In the genomic region with DNA sequence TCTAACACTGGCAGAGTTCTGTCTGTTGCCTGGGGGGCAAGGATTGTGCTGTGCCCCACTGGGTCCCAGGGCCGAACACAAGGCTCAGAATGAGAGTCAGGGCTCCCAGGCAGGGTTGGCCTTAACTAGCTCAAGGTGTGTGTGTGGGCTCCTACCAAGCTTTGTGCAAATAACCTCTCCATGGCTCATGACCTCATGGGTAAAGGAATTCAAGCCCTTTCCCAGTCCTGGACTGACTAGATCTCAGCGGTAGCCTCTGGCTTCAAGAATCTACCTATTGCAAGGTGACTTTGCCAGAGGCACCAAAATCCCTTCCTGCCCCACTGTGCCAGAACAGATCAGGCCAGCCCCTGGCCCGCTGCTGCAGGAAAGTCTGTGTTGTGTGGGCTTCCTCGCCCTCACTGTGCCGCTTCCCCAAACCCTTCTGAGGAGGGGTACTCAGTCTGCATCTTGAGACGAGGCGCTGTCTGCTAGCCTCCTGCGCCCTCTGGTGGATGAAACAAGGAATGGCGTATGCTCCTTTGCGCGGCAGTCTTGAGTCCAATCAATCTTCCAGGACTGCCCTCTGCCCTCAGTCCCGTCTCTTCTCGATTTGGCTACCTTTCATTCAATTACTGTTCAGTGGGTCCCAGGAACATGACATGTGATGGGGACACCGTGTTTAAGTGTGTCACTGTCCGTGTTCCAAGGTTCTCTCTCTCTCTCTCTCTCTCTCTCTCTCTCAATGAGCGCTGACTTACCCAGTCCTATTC, we compare ENCODE assay signal across 8 mouse cellular contexts. TPM values are rescaled to one million over a fixed set of nuclear protein-coding genes. Genes with fewer than 3 reads are reported as not detected.
DNase-seq lines count a peak whose midpoint lies in the region; ATAC-seq and TF ChIP-seq lines count a peak whose summit lies in the region.

No protein-coding gene starts in this region.

- dilution Hi-C loops in CH12.LX (cut with MboI; ENCODE audit: extremely low pct_ligation_motif_present, extremely low pct_unique_long_range_greater_than_20kb, low sequenced_read_pairs): loop anchor here (25.0 kb wide), 1 partner anchor 165 kb away; a partner anchor contains a TSS

- no peak for TF ChIP-seq POLR2A in CH12.LX (IDR thresholded peaks at IDR 0.05; ENCODE audit: low read depth, low read length)
- TF ChIP-seq POLR2A in bone marrow, adult 2 months (IDR thresholded peaks at IDR 0.05; ENCODE audit: borderline replicate concordance, control insufficient read depth, low read depth, low read length): no peak

- peak; percentile 96 for TF ChIP-seq RAD21 in CH12.LX (IDR thresholded peaks at IDR 0.05; ENCODE audit: low read depth, low read length)

- ATAC-seq in embryonic facial prominence, embryonic 12.5 days (ENCODE audit: insufficient number of reproducible peaks, insufficient read depth, low FRiP score, low TSS enrichment): peak; percentile 73; the same call in 1 of the 2 replicates
- ATAC-seq in heart, postnatal 0 days (ENCODE audit: insufficient read depth, low read depth): 0 out of 2 replicates have a peak, but pooled peaks have one; percentile 28
- ATAC-seq in lung, postnatal 0 days: peak; percentile 49

- H3K4me3 ChIP-seq in CH12.LX (replicated peaks in 1 of 3; ENCODE audit: low read depth in 2 of 3, low read length in 2 of 3, poor library complexity in 1 of 3): no peak overlapping the region
- H3K4me3 ChIP-seq in bone marrow, adult 2 months (replicated peaks; ENCODE audit: control insufficient read depth, low read depth, low read length): no peak overlapping the region
- no peak overlapping the region for H3K4me3 ChIP-seq in embryonic facial prominence, embryonic 12.5 days
- H3K4me3 ChIP-seq in heart, postnatal 0 days (ENCODE audit: low read depth, low read length): no peak overlapping the region
- no peak overlapping the region for H3K4me3 ChIP-seq in lung, postnatal 0 days (ENCODE audit: low read depth, low read length)

- TF ChIP-seq EP300 in CH12.LX (IDR thresholded peaks at IDR 0.05; ENCODE audit: low read length): no peak
- no peak for TF ChIP-seq EP300 in heart, postnatal 0 days (IDR thresholded peaks at IDR 0.05; ENCODE audit: low read depth)
- TF ChIP-seq EP300 in lung, postnatal 0 days (IDR thresholded peaks at IDR 0.05): no peak

- no peak overlapping the region for H3K9ac ChIP-seq in CH12.LX (ENCODE audit: insufficient read depth, low read depth)
- 0 out of 2 replicates have a peak overlapping the region, but pooled peaks have one; percentile 12 for H3K9ac ChIP-seq in embryonic facial prominence, embryonic 12.5 days
- H3K9ac ChIP-seq in heart, postnatal 0 days (replicated peaks; ENCODE audit: low read depth, low read length): no peak overlapping the region
- H3K9ac ChIP-seq in lung, postnatal 0 days (replicated peaks; ENCODE audit: low read depth): no peak overlapping the region

- peaks cover 34% of the 10 kb centered on the region for H3K27me3 ChIP-seq in CH12.LX (replicated peaks)
- no peaks in the 10 kb centered on the region for H3K27me3 ChIP-seq in embryonic facial prominence, embryonic 12.5 days
- peaks cover 19% of the 10 kb centered on the region; the same call in 1 of the 2 replicates for H3K27me3 ChIP-seq in heart, postnatal 0 days (ENCODE audit: control insufficient read depth, insufficient read depth, low read length)
- no peaks in the 10 kb centered on the region for H3K27me3 ChIP-seq in lung, postnatal 0 days (replicated peaks; ENCODE audit: insufficient read depth, low read length)

- no peak overlapping the region for H3K4me2 ChIP-seq in CH12.LX (ENCODE audit: insufficient read depth, low read depth, poor library complexity, severe bottlenecking)
- peak overlapping the region; percentile 24 for H3K4me2 ChIP-seq in embryonic facial prominence, embryonic 12.5 days (replicated peaks)
- no peak overlapping the region for H3K4me2 ChIP-seq in heart, postnatal 0 days (ENCODE audit: low read depth, low read length)
- no peak overlapping the region for H3K4me2 ChIP-seq in lung, postnatal 0 days (replicated peaks; ENCODE audit: low read depth, low read length)

- no peaks in the 10 kb centered on the region for H3K9me3 ChIP-seq in CH12.LX (replicated peaks; ENCODE audit: low read length)
- H3K9me3 ChIP-seq in embryonic facial prominence, embryonic 12.5 days: no peaks in the 10 kb centered on the region
- no peaks in the 10 kb centered on the region for H3K9me3 ChIP-seq in heart, postnatal 0 days (replicated peaks; ENCODE audit: control insufficient read depth, low read length)
- no peaks in the 10 kb centered on the region for H3K9me3 ChIP-seq in lung, postnatal 0 days (ENCODE audit: low read length)

- DNase-seq in CH12.LX (ENCODE audit: extremely low read depth): peak; percentile 73
- DNase-seq in heart, postnatal 0 days (ENCODE audit: low spot score): peak; percentile 44
- peak; percentile 70 to 76 for DNase-seq in kidney, postnatal 25 days
- DNase-seq in lung, postnatal 0 days (ENCODE audit: low spot score): peak; percentile 70
- peak; percentile 54 for DNase-seq in ovary, postnatal 14 days (ENCODE audit: low spot score)
- DNase-seq in thymus, postnatal 4 days: peak; percentile 78

- H3K4me1 ChIP-seq in CH12.LX (ENCODE audit: control insufficient read depth in 1 of 2, insufficient read depth in 2 of 2): peaks cover 4 to 30% of the 10 kb centered on the region in 2 experiments
- H3K4me1 ChIP-seq in bone marrow, adult 2 months (ENCODE audit: control insufficient read depth, insufficient read depth, low read length): no peaks in the 10 kb centered on the region; the same call in 1 of the 2 replicates
- peaks cover 22% of the 10 kb centered on the region for H3K4me1 ChIP-seq in embryonic facial prominence, embryonic 12.5 days
- no peaks in the 10 kb centered on the region for H3K4me1 ChIP-seq in heart, postnatal 0 days (ENCODE audit: control insufficient read depth, insufficient read depth)
- H3K4me1 ChIP-seq in lung, postnatal 0 days (ENCODE audit: insufficient read depth, low read depth, low read length): no peaks in the 10 kb centered on the region

- H3K27ac ChIP-seq in CH12.LX (ENCODE audit: insufficient read depth, low read depth): no peak overlapping the region
- H3K27ac ChIP-seq in bone marrow, adult 2 months (ENCODE audit: control insufficient read depth, insufficient read depth, low read depth, low read length, poor library complexity): no peak overlapping the region
- no peak overlapping the region for H3K27ac ChIP-seq in embryonic facial prominence, embryonic 12.5 days
- H3K27ac ChIP-seq in heart, postnatal 0 days (ENCODE audit: low read depth): no peak overlapping the region
- no peak overlapping the region for H3K27ac ChIP-seq in lung, postnatal 0 days (ENCODE audit: low read length)

- in situ Hi-C loops in CH12.LX (cut with MboI; ENCODE audit: low pct_ligation_motif_present, low pct_unique_long_range_greater_than_20kb, low sequenced_read_pairs): no loop called here

- TF ChIP-seq CTCF in CH12.LX (conservative IDR thresholded peaks at IDR 0.05 in 1 of 2, IDR thresholded peaks at IDR 0.05 in 1 of 2; ENCODE audit: low read depth in 2 of 2, low read length in 2 of 2): peak; percentile 97 to 98
- TF ChIP-seq CTCF in bone marrow, adult 2 months (IDR thresholded peaks at IDR 0.05; ENCODE audit: control insufficient read depth, insufficient read depth, low read length): peak; percentile 95
- peak; percentile 98 for TF ChIP-seq CTCF in heart, postnatal 0 days (IDR thresholded peaks at IDR 0.05; ENCODE audit: low read depth)
- peak; percentile 99 for TF ChIP-seq CTCF in lung, postnatal 0 days (IDR thresholded peaks at IDR 0.05)

- H3K36me3 ChIP-seq in CH12.LX (replicated peaks in 1 of 2; ENCODE audit: control insufficient read depth in 1 of 2, insufficient read depth in 1 of 2, low read length in 1 of 2): no peaks in the 10 kb centered on the region
- no peaks in the 10 kb centered on the region for H3K36me3 ChIP-seq in embryonic facial prominence, embryonic 12.5 days
- no peaks in the 10 kb centered on the region for H3K36me3 ChIP-seq in heart, postnatal 0 days (replicated peaks; ENCODE audit: control insufficient read depth, insufficient read depth, low read length)
- H3K36me3 ChIP-seq in lung, postnatal 0 days (ENCODE audit: insufficient read depth, low read length): no peaks in the 10 kb centered on the region

- H3K79me2 ChIP-seq in CH12.LX (replicated peaks; ENCODE audit: control insufficient read depth, extremely low read depth, insufficient read depth, poor library complexity, severe bottlenecking): no peaks in the 10 kb centered on the region

- 19% methylated on average over 16 of the region's 16 CpGs for WGBS in bone marrow, adult 2 months
- WGBS in embryonic facial prominence, embryonic 12.5 days: 12% methylated on average over 16 of the region's 16 CpGs
- WGBS in heart, postnatal 0 days: 16% methylated on average over 16 of the region's 16 CpGs
- 14% methylated on average over 16 of the region's 16 CpGs for WGBS in lung, postnatal 0 days

RNA-seq across cellular contexts. Expression of a gene that starts 11.7 kb away (rescaled TPM):
- total RNA-seq in CH12.LX (2012; rRNA removed) (16.9 and 25.7 TPM in 2 replicates), CH12.LX (2014; rRNA removed) (21.2 and 25.5 TPM in 2 replicates)
- polyA plus RNA-seq in CH12.LX (2012; ENCODE audit: insufficient read length, low read depth): 17.9 and 18.5 TPM in 2 replicates
- polyA plus RNA-seq in bone marrow, adult 2 months (2011; ENCODE audit: insufficient read depth, insufficient read length, low replicate concordance, missing spikeins): 7.1 and 10.0 TPM in 2 replicates
- 35.9 and 37.6 TPM in 2 replicates for polyA plus RNA-seq in embryonic facial prominence, embryonic 12.5 days (2016; fragmentation: Nextera tagmentation; extraction: Ambion mirVana)
- total RNA-seq in heart, postnatal 0 days (2014; rRNA removed; ENCODE audit: low replicate concordance): 20.3 and 94.1 TPM in 2 replicates
- polyA plus RNA-seq in heart, postnatal 0 days (2015; fragmentation: Nextera tagmentation; extraction: Ambion mirVana): 33.1 and 34.3 TPM in 2 replicates
- 30.3 and 36.7 TPM in 2 replicates for polyA plus RNA-seq in lung, postnatal 0 days (2015; fragmentation: Nextera tagmentation; extraction: Ambion mirVana)

RNA-seq across cellular contexts. Expression of a gene that starts 41.9 kb away (rescaled TPM):
- total RNA-seq in CH12.LX (2012; rRNA removed) (0.63 and 0.68 TPM in 2 replicates), CH12.LX (2014; rRNA removed) (0.52 and 0.61 TPM in 2 replicates)
- 1.3 and 1.7 TPM in 2 replicates for polyA plus RNA-seq in CH12.LX (2012; ENCODE audit: insufficient read length, low read depth)
- polyA plus RNA-seq in bone marrow, adult 2 months (2011; ENCODE audit: insufficient read depth, insufficient read length, low replicate concordance, missing spikeins): 0.88 and 1.5 TPM in 2 replicates
- 0.60 and 0.97 TPM in 2 replicates for polyA plus RNA-seq in embryonic facial prominence, embryonic 12.5 days (2016; fragmentation: Nextera tagmentation; extraction: Ambion mirVana)
- 0.15 and 1.7 TPM in 2 replicates for total RNA-seq in heart, postnatal 0 days (2014; rRNA removed; ENCODE audit: low replicate concordance)
- 1.3 and 2.6 TPM in 2 replicates for polyA plus RNA-seq in heart, postnatal 0 days (2015; fragmentation: Nextera tagmentation; extraction: Ambion mirVana)
- polyA plus RNA-seq in lung, postnatal 0 days (2015; fragmentation: Nextera tagmentation; extraction: Ambion mirVana): 2.6 TPM in 2 replicates

RNA-seq across cellular contexts. Expression of a gene that starts 52.2 kb away (rescaled TPM):
- total RNA-seq in CH12.LX (2012; rRNA removed) (0.08 and 0.13 TPM in 2 replicates), CH12.LX (2014; rRNA removed) (not detected in 2 replicates)
- 0.06 and 0.15 TPM in 2 replicates for polyA plus RNA-seq in CH12.LX (2012; ENCODE audit: insufficient read length, low read depth)
- polyA plus RNA-seq in bone marrow, adult 2 months (2011; ENCODE audit: insufficient read depth, insufficient read length, low replicate concordance, missing spikeins): 0.52 TPM in 1 of 2 replicates, not detected in the other
- 377 and 433 TPM in 2 replicates for polyA plus RNA-seq in embryonic facial prominence, embryonic 12.5 days (2016; fragmentation: Nextera tagmentation; extraction: Ambion mirVana)
- total RNA-seq in heart, postnatal 0 days (2014; rRNA removed; ENCODE audit: low replicate concordance): 0.38 and 0.66 TPM in 2 replicates
- 0.18 and 0.22 TPM in 2 replicates for polyA plus RNA-seq in heart, postnatal 0 days (2015; fragmentation: Nextera tagmentation; extraction: Ambion mirVana)
- 0.18 TPM in 1 of 2 replicates, not detected in the other for polyA plus RNA-seq in lung, postnatal 0 days (2015; fragmentation: Nextera tagmentation; extraction: Ambion mirVana)

Comparison
In these comparisons a context has a peak if more than half of its experiments do, and no peak if none do; other contexts are left out.
1. RNA of a gene that starts 52.2 kb away (polyA plus RNA-seq): 377 to 433 TPM in embryonic facial prominence, embryonic 12.5 days; 0.18 TPM in lung, postnatal 0 days, 0.18 to 0.22 TPM in heart, postnatal 0 days, 0.52 TPM in bone marrow, adult 2 months and 0.06 to 0.15 TPM in CH12.LX; every median in the first group is over 100 times any median in the second.
2. Peak in every context shown above with its lines, with median percentiles within 50 percentile points of each other: DNase-seq, CTCF ChIP-seq and ATAC-seq.